Mouse (Mus musculus): ENCODE data around the gene Mob1b.

The Mob1b gene

GRCm38 (mm10) chr5:88782072-88782765 lies 61.6 kb downstream of the Mob1b start:
- DNase-seq (ENCODE audit: low spot score in 2 of 2) = no peak

GRCm38 (mm10) chr5:88785059-88785458 lies 64.4 kb downstream of the Mob1b start:
- no peak for DNase-seq (ENCODE audit: low spot score in 2 of 2)

GRCm38 (mm10) chr5:88790675-88791074 lies 70.0 kb downstream of the Mob1b start:
- no peak for DNase-seq (ENCODE audit: low spot score in 2 of 2)

- DNase-seq (ENCODE audit: low spot score in 2 of 2) = peak; percentile 14 to 20
Observed at GRCm38 (mm10) chr5:88791256-88792245, 70.9 kb downstream of the Mob1b start.

GRCm38 (mm10) chr5:88793676-88794075 lies 73.0 kb downstream of the Mob1b start:
- no peak for DNase-seq (ENCODE audit: low spot score in 2 of 2)

- DNase-seq (ENCODE audit: low spot score in 2 of 2) = no peak
Observed at GRCm38 (mm10) chr5:88795910-88796584, 75.4 kb downstream of the Mob1b start.

- no peak for DNase-seq (ENCODE audit: low spot score in 2 of 2)
Observed at GRCm38 (mm10) chr5:88796588-88796987, 75.9 kb downstream of the Mob1b start.

- DNase-seq (ENCODE audit: low spot score in 2 of 2) = no peak
Observed at GRCm38 (mm10) chr5:88797121-88797520, 76.5 kb downstream of the Mob1b start.

- no peak for DNase-seq (ENCODE audit: low spot score in 2 of 2)
Observed at GRCm38 (mm10) chr5:88805616-88806015, 85.0 kb downstream of the Mob1b start.

- DNase-seq (ENCODE audit: low spot score in 2 of 2) = no peak
Observed at GRCm38 (mm10) chr5:88806278-88806677, 85.6 kb downstream of the Mob1b start.

GRCm38 (mm10) chr5:88807342-88807741 lies 86.7 kb downstream of the Mob1b start:
- no peak for DNase-seq (ENCODE audit: low spot score in 2 of 2)

- DNase-seq (ENCODE audit: low spot score in 2 of 2) = no peak
Observed at GRCm38 (mm10) chr5:88813188-88813587, 92.5 kb downstream of the Mob1b start.

Measured in frontal cortex, postnatal 25 days (tissue).